Mouse (Mus musculus) lung, adult 2 months (tissue): Measurements from ENCODE around the gene Kctd6.

Experiments
- CTCF ChIP-seq: fragments of 200-500 bp; IDR thresholded peaks from 2 replicates; pipeline ENCODE4 v1.5.1; 2011; ENCODE audit warnings: mild to moderate bottlenecking, low read length, control low read depth; ENCODE audit not compliant: insufficient read depth
- POLR2A ChIP-seq: fragments of 200-500 bp; IDR thresholded peaks from 2 replicates; pipeline ENCODE4 v1.6.1; 2011; ENCODE audit warnings: low read depth, mild to moderate bottlenecking, control low read depth, low read length, borderline replicate concordance; ENCODE audit errors: extremely low read depth

DNA sequence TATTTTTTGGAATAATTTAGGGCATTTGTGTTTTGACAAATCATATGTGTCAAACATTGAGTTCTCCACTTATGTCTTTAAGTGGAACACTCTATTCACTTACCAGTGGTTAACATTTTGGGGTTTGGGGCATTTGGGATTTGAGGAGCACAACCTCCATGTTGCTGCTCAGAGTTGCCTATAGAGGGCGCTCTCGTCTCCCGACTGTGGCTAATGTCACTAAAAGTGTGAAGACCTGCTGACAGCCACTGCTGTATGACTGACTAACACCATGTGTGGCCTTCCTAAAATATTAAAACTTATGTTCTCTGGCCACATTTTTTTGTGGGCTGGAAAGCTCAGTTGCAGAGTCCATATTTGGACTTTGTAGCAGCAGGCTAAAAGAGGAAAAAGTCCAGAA, 30.6 kb upstream of the Kctd6 start:
- TF ChIP-seq POLR2A (no peak), CTCF (peak; percentile 33; the same call in 1 of the 2 replicates)
